Mouse (Mus musculus) testis, adult 2 months (tissue): Measurements from ENCODE around the gene Arhgef39. TPM values are rescaled to one million over a fixed set of nuclear protein-coding genes. Genes with fewer than 3 reads are reported as not detected.

ENCODE experiments used
- H3K27ac ChIP-seq: fragments of 200-500 bp; 2 replicates; pipeline ENCODE4 v1.5.1; 2012; ENCODE audit warnings: low read depth, low read length; ENCODE audit not compliant: control insufficient read depth, insufficient read depth
- H3K27me3 ChIP-seq: fragments of 200-500 bp; 2 replicates; pipeline ENCODE4 v1.6.1; 2012; ENCODE audit warnings: mild to moderate bottlenecking, low read length, moderate library complexity; ENCODE audit not compliant: control insufficient read depth, insufficient read depth
- H3K36me3 ChIP-seq: fragments of 200-500 bp; 2 replicates; pipeline ENCODE4 v1.6.1; 2012; ENCODE audit warnings: mild to moderate bottlenecking, low read length; ENCODE audit not compliant: control insufficient read depth, insufficient read depth
- H3K4me1 ChIP-seq: fragments of 200-500 bp; 2 replicates; pipeline ENCODE4 v1.6.1; 2012; ENCODE audit warnings: low read length; ENCODE audit not compliant: control insufficient read depth, insufficient read depth
- H3K4me3 ChIP-seq: fragments of 200-500 bp; 2 replicates; pipeline ENCODE4 v1.5.1; 2012; ENCODE audit warnings: low read depth, mild to moderate bottlenecking, low read length, moderate library complexity, mixed read lengths; ENCODE audit not compliant: control insufficient read depth
- CTCF ChIP-seq: fragments of 200-500 bp; IDR thresholded peaks from 2 replicates; pipeline ENCODE4 v1.5.1; 2012; ENCODE audit warnings: low read depth, mild to moderate bottlenecking, inconsistent platforms, low read length, moderate library complexity; ENCODE audit not compliant: control insufficient read depth, insufficient read depth, insufficient replicate concordance
- POLR2A ChIP-seq: fragments of 200-500 bp; IDR thresholded peaks from 2 replicates; pipeline ENCODE4 v1.6.1; 2012; ENCODE audit warnings: low read depth, mild to moderate bottlenecking, inconsistent platforms, low read length, moderate library complexity; ENCODE audit not compliant: control insufficient read depth
- polyA plus RNA-seq: library from polyadenylated mRNA; depleted of rRNA; stranded (reverse); fragments of >200 nt; gene quantifications from 2 replicates; pipeline ENCODE4 v1.2.3, GENCODE M21; 2012; rRNA removed

Gene Arhgef39
- polyA plus RNA-seq: 26.6 and 27.3 TPM in 2 replicates

GRCm38 (mm10) chr4:43499407-43500333 lies at the start of gene Arhgef39:
Arhgef39 (minus strand) TSS chr4:43499695.
- peaks cover 34% of the 10 kb centered on the region for H3K4me1 ChIP-seq
- peak within 1 kb of the TSS; percentile 95 for H3K4me3 ChIP-seq
- no peaks in the 10 kb centered on the region; the same call in 1 of the 2 replicates for H3K36me3 ChIP-seq
- no peaks in the 10 kb centered on the region for H3K27me3 ChIP-seq
- TF ChIP-seq CTCF: no peak
- peak; percentile 78 for TF ChIP-seq POLR2A
- peak within 1 kb of the TSS; percentile 86 for H3K27ac ChIP-seq

- Histone ChIP-seq H3K27ac (no peak overlapping the region), H3K27me3 (no peaks in the 10 kb centered on the region), H3K36me3 (peaks cover 21% of the 10 kb centered on the region), H3K4me3 (no peak overlapping the region), H3K4me1 (no peaks in the 10 kb centered on the region)
- TF ChIP-seq POLR2A (no peak), CTCF (no peak)
These were observed 49.6 kb upstream of the Arhgef39 start for GRCm38 (mm10) chr4:43549055-43549454.

- TF ChIP-seq CTCF: no peak
- no peak for TF ChIP-seq POLR2A
- Histone ChIP-seq H3K36me3 (peaks cover 21% of the 10 kb centered on the region), H3K4me3 (no peak overlapping the region), H3K4me1 (no peaks in the 10 kb centered on the region), H3K27me3 (no peaks in the 10 kb centered on the region), H3K27ac (no peak overlapping the region)
These were observed 47.7 kb upstream of the Arhgef39 start for GRCm38 (mm10) chr4:43547160-43547559.

GRCm38 (mm10) chr4:43546375-43547047 lies 47.0 kb upstream of the Arhgef39 start:
- TF ChIP-seq POLR2A (no peak), CTCF (no peak)
- Histone ChIP-seq H3K27me3 (no peaks in the 10 kb centered on the region), H3K36me3 (peaks cover 21% of the 10 kb centered on the region), H3K4me1 (no peaks in the 10 kb centered on the region), H3K4me3 (no peak overlapping the region), H3K27ac (no peak overlapping the region)

GRCm38 (mm10) chr4:43542044-43542443 lies 42.5 kb upstream of the Arhgef39 start:
- TF ChIP-seq POLR2A (no peak), CTCF (no peak)
- H3K4me1 ChIP-seq: no peaks in the 10 kb centered on the region
- H3K27ac ChIP-seq: no peak overlapping the region
- H3K27me3 ChIP-seq: no peaks in the 10 kb centered on the region
- peaks cover 24% of the 10 kb centered on the region for H3K36me3 ChIP-seq
- no peak overlapping the region for H3K4me3 ChIP-seq

GRCm38 (mm10) chr4:43536031-43536430 lies 36.5 kb upstream of the Arhgef39 start:
- H3K27ac ChIP-seq: no peak overlapping the region
- no peak overlapping the region for H3K4me3 ChIP-seq
- TF ChIP-seq CTCF (no peak), POLR2A (no peak)
- no peaks in the 10 kb centered on the region for H3K27me3 ChIP-seq
- H3K36me3 ChIP-seq: peaks cover 10% of the 10 kb centered on the region
- H3K4me1 ChIP-seq: peaks cover 3% of the 10 kb centered on the region

- Histone ChIP-seq H3K4me3 (no peak overlapping the region), H3K27ac (no peak overlapping the region), H3K27me3 (no peaks in the 10 kb centered on the region), H3K4me1 (peaks cover 3% of the 10 kb centered on the region), H3K36me3 (peaks cover 10% of the 10 kb centered on the region)
- TF ChIP-seq POLR2A (no peak), CTCF (no peak)
These were observed 36.1 kb upstream of the Arhgef39 start for GRCm38 (mm10) chr4:43535628-43536027.
